ENCODE assay signal across 9 mouse cellular contexts in the genomic region with DNA sequence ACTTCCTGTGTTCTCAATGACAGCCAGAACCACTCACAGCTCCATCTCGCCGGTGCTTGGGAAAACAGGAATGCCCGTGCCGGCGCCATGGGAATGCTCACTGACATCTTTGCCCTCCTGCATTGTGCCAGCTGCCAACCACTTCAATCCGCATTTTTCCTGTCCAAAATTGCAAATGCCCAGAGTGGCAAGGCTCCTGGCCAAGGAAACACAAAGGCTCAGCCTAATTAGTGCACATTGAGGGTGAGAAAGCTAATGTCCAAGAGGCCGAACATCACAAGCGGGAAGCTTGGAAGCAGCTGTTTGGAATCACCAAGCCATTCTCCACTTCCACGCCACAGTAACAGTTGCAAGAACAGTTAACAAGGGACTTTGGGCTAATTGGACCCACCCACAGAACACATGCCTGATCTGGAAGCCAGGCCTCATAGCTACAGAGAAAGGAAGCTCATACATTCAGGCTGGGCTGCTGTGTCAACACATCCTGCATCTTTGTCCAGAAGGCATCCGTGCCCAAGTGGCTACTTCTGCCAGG.
DNase-seq lines count a peak whose midpoint lies in the region; ATAC-seq and TF ChIP-seq lines count a peak whose summit lies in the region.
"Had no signal": no experiment of that assay in that cellular context is flagged by ENCODE, and none has a peak within 500 bp of the region (broad histone marks: within the 10 kb centered on the region; RNA-seq: fewer than 3 reads in every experiment).

No protein-coding gene starts in this region.

- no peaks in the 10 kb centered on the region for H3K9me3 ChIP-seq in liver, postnatal 0 days (ENCODE audit: low read length)
- no peaks in the 10 kb centered on the region for H3K9me3 ChIP-seq in hindbrain, embryonic 12.5 days (replicated peaks)
- H3K9me3 ChIP-seq in neural tube, embryonic 15.5 days (replicated peaks) = no peaks in the 10 kb centered on the region

- no peak overlapping the region for H3K9ac ChIP-seq in liver, adult 2 months (ENCODE audit: low read depth, low read length)
- H3K9ac ChIP-seq in liver, postnatal 0 days (replicated peaks) = no peak overlapping the region
- no peak overlapping the region for H3K9ac ChIP-seq in hindbrain, embryonic 12.5 days
- H3K9ac ChIP-seq in neural tube, embryonic 15.5 days (replicated peaks) = no peak overlapping the region
- H3K9ac ChIP-seq: liver, embryonic 14.5 days had no signal

- no peak for TF ChIP-seq POLR2A in liver, adult 2 months (IDR thresholded peaks at IDR 0.05; ENCODE audit: extremely low read depth, insufficient read depth, low read length)

- H3K79me2 ChIP-seq in liver, adult 2 months (ENCODE audit: control insufficient read depth, insufficient read depth, low read length) = no peaks in the 10 kb centered on the region

- ATAC-seq in liver, postnatal 0 days = no peak
- peak; percentile 69 for ATAC-seq in hindbrain, embryonic 12.5 days (ENCODE audit: low FRiP score)
- peak; percentile 83 for ATAC-seq in neural tube, embryonic 15.5 days (ENCODE audit: low FRiP score)

- H3K27ac ChIP-seq in liver, adult 2 months (replicated peaks; ENCODE audit: insufficient read depth, low read depth, low read length) = no peak overlapping the region
- no peak overlapping the region for H3K27ac ChIP-seq in liver, postnatal 0 days (ENCODE audit: low read depth)
- H3K27ac ChIP-seq in hindbrain, embryonic 12.5 days = peak overlapping the region; percentile 64; the same call in 1 of the 2 replicates
- H3K27ac ChIP-seq in neural tube, embryonic 15.5 days (replicated peaks) = peak overlapping the region; percentile 49
- H3K27ac ChIP-seq: liver, embryonic 14.5 days had no signal

- TF ChIP-seq CTCF in liver, adult 2 months (IDR thresholded peaks at IDR 0.05; ENCODE audit: low read depth, low read length) = no peak
- TF ChIP-seq CTCF in liver, postnatal 0 days (IDR thresholded peaks at IDR 0.05; ENCODE audit: low read depth) = no peak

- no peak overlapping the region for H3K4me3 ChIP-seq in liver, adult 2 months (ENCODE audit: insufficient read depth, low read depth, low read length)
- H3K4me3 ChIP-seq in liver, postnatal 0 days (ENCODE audit: low read depth, low read length) = no peak overlapping the region
- no peak overlapping the region for H3K4me3 ChIP-seq in hindbrain, embryonic 12.5 days
- H3K4me3 ChIP-seq in neural tube, embryonic 15.5 days (replicated peaks) = no peak overlapping the region

- TF ChIP-seq EP300 in liver, postnatal 0 days (IDR thresholded peaks at IDR 0.05; ENCODE audit: low read depth) = no peak

- no peaks in the 10 kb centered on the region for H3K27me3 ChIP-seq in liver, adult 2 months (ENCODE audit: control insufficient read depth, insufficient read depth, low read length)
- no peaks in the 10 kb centered on the region for H3K27me3 ChIP-seq in liver, postnatal 0 days (ENCODE audit: insufficient read depth, low read length)
- no peaks in the 10 kb centered on the region for H3K27me3 ChIP-seq in hindbrain, embryonic 12.5 days
- no peaks in the 10 kb centered on the region for H3K27me3 ChIP-seq in neural tube, embryonic 15.5 days (replicated peaks)

- H3K4me1 ChIP-seq in liver, adult 2 months (ENCODE audit: control insufficient read depth, insufficient read depth, low read length) = peaks cover 12% of the 10 kb centered on the region
- peaks cover 3% of the 10 kb centered on the region for H3K4me1 ChIP-seq in liver, postnatal 0 days (ENCODE audit: insufficient read depth)
- peaks cover 43% of the 10 kb centered on the region for H3K4me1 ChIP-seq in hindbrain, embryonic 12.5 days
- peaks cover 44% of the 10 kb centered on the region for H3K4me1 ChIP-seq in neural tube, embryonic 15.5 days

- H3K36me3 ChIP-seq in liver, adult 2 months (ENCODE audit: control insufficient read depth, insufficient read depth, low read length) = no peaks in the 10 kb centered on the region
- no peaks in the 10 kb centered on the region for H3K36me3 ChIP-seq in liver, postnatal 0 days (replicated peaks; ENCODE audit: insufficient read depth, low read length)
- H3K36me3 ChIP-seq in hindbrain, embryonic 12.5 days = no peaks in the 10 kb centered on the region
- H3K36me3 ChIP-seq in neural tube, embryonic 15.5 days = no peaks in the 10 kb centered on the region

- peak; percentile 16 for DNase-seq in liver, adult 2 months (ENCODE audit: extremely low read depth, low read depth, low spot score)
- no peak for DNase-seq in liver, postnatal 0 days
- DNase-seq in layer of hippocampus, postnatal 10 days (ENCODE audit: low spot score in 2 of 2) = peak; percentile 62 to 69
- DNase-seq in T-cell, adult 2 months (ENCODE audit: low spot score) = no peak
- no peak for DNase-seq in thymus, postnatal 0 days (ENCODE audit: low spot score)
- no peak for DNase-seq in embryo, embryonic 11 days

- 80% methylated on average over 10 of the region's 10 CpGs for WGBS in liver, adult 2 months
- 72% methylated on average over 10 of the region's 10 CpGs for WGBS in liver, postnatal 0 days (ENCODE audit: insufficient replicate concordance)
- WGBS in hindbrain, embryonic 12.5 days = 55% methylated on average over 10 of the region's 10 CpGs
- 39% methylated on average over 10 of the region's 10 CpGs for WGBS in neural tube, embryonic 15.5 days

- no peak overlapping the region for H3K4me2 ChIP-seq in liver, postnatal 0 days (ENCODE audit: low read depth, low read length)
- H3K4me2 ChIP-seq in hindbrain, embryonic 12.5 days (replicated peaks) = no peak overlapping the region
- no peak overlapping the region for H3K4me2 ChIP-seq in neural tube, embryonic 15.5 days

Comparison
In these comparisons a context has a peak if more than half of its experiments do, and no peak if none do; other contexts are left out.
1. DNase-seq: peak in liver, adult 2 months (single experiment) and layer of hippocampus, postnatal 10 days (2 of 2); none in liver, postnatal 0 days (single experiment), T-cell, adult 2 months (single experiment), thymus, postnatal 0 days (single experiment) and embryo, embryonic 11 days (single experiment).
2. H3K27ac ChIP-seq: peak in hindbrain, embryonic 12.5 days (single experiment) and neural tube, embryonic 15.5 days (single experiment); none in liver, adult 2 months (single experiment) and liver, postnatal 0 days (single experiment).